Mouse (Mus musculus) midbrain, embryonic 16.5 days (tissue): ENCODE data around the gene Galnt10. TPM values are rescaled to one million over a fixed set of nuclear protein-coding genes. Genes with fewer than 3 reads are reported as not detected.
"Not testable (repeated sequence)": the region's sequence is repeated elsewhere in the genome, so short reads cannot be mapped to it uniquely, and the experiment has no call there.

Experiments
- ATAC-seq: fragments of 200-750 bp; cut with Nextera tagmentation; 2 replicates; pipeline ENCODE4 v1.8.0; 2017; ENCODE audit warnings: moderate TSS enrichment
- H3K27ac ChIP-seq: fragments of 300-500 bp; sonication (generic); 2 replicates; pipeline ENCODE4 v1.5.1; 2014; ENCODE audit warnings: mild to moderate bottlenecking, low read length, mixed read lengths
- H3K27me3 ChIP-seq: fragments of 300-500 bp; sonication (generic); 2 replicates; pipeline ENCODE4 v1.6.1; 2014; ENCODE audit warnings: low read depth, low read length, mixed read lengths; ENCODE audit not compliant: control insufficient read depth, insufficient read depth
- H3K36me3 ChIP-seq: fragments of 300-500 bp; sonication (generic); 2 replicates; pipeline ENCODE4 v1.6.1; 2014; ENCODE audit warnings: mild to moderate bottlenecking, low read length, moderate library complexity, mixed read lengths; ENCODE audit not compliant: control insufficient read depth, insufficient read depth
- H3K4me1 ChIP-seq: fragments of 300-500 bp; sonication (generic); 2 replicates; pipeline ENCODE4 v1.6.1; 2014; ENCODE audit warnings: mild to moderate bottlenecking, low read length, mixed read lengths; ENCODE audit not compliant: control insufficient read depth, insufficient read depth
- H3K4me2 ChIP-seq: fragments of 300-500 bp; sonication (generic); 2 replicates; pipeline ENCODE4 v1.6.1; 2014; ENCODE audit warnings: mild to moderate bottlenecking, low read length, mixed read lengths
- H3K4me3 ChIP-seq: fragments of 300-500 bp; sonication (generic); 2 replicates; pipeline ENCODE4 v1.5.1; 2014; ENCODE audit warnings: low read depth, mild to moderate bottlenecking, low read length, moderate library complexity, mixed read lengths
- H3K9ac ChIP-seq: fragments of 300-500 bp; sonication (generic); 2 replicates; pipeline ENCODE4 v1.6.1; 2014; ENCODE audit warnings: low read depth, low read length, mixed read lengths
- H3K9me3 ChIP-seq: fragments of 300-500 bp; sonication (generic); replicated peaks from 2 replicates; pipeline ENCODE4 v1.6.1; 2014; ENCODE audit warnings: mild to moderate bottlenecking, low read length, mixed read lengths; ENCODE audit not compliant: control insufficient read depth, poor library complexity, severe bottlenecking
- WGBS: fragments of 180-500 bp; shearing (Covaris S2); extraction: QIAGEN DNeasy Blood & Tissue Kit; methylation state at CpG from one replicate; pipeline ENCODE4 v1.1.7; 2014; 5-methylcytosine and 5-hydroxymethylcytosine counted together
- polyA plus RNA-seq: library from polyadenylated mRNA; unstranded; fragments of >200 nt; fragmentation: Nextera tagmentation; extraction: Ambion mirVana; gene quantifications from 2 replicates; pipeline ENCODE4 v1.2.1, GENCODE M21; 2015

Gene Galnt10
- polyA plus RNA-seq, 1 experiment from 2014 or later, result 14.8 TPM

DNA sequence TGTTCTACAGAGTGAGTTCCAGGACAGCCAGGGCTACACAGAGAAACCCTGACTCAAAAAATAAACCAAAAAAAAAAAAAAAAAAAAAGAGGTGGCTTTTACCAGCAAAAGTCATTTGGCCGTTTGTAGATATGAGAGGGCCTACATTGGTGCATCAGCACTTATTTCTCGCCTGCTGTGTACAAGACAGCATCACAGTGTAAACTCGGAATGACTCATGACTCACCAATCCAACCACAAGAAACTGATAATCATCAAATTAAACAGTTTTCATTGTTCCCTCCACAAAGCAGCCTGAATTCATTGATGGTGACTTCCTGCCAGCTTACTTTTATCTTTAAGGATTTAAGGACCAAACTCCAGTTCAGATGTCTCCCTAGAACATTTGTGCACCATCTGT is 159.8 kb downstream of the Galnt10 start:
- H3K27me3 ChIP-seq, result no peaks in the 10 kb centered on the region
- H3K9ac ChIP-seq, result no peak overlapping the region
- H3K36me3 ChIP-seq, result peaks cover 5% of the 10 kb centered on the region
- H3K4me1 ChIP-seq, result peaks cover 20% of the 10 kb centered on the region
- no peak overlapping the region for H3K4me3 ChIP-seq
- no peak for ATAC-seq
- no peak overlapping the region for H3K27ac ChIP-seq
- WGBS, result 80% methylated on average over 3 of the region's 3 CpGs
- no peak overlapping the region for H3K4me2 ChIP-seq
- no peaks in the 10 kb centered on the region for H3K9me3 ChIP-seq

DNA sequence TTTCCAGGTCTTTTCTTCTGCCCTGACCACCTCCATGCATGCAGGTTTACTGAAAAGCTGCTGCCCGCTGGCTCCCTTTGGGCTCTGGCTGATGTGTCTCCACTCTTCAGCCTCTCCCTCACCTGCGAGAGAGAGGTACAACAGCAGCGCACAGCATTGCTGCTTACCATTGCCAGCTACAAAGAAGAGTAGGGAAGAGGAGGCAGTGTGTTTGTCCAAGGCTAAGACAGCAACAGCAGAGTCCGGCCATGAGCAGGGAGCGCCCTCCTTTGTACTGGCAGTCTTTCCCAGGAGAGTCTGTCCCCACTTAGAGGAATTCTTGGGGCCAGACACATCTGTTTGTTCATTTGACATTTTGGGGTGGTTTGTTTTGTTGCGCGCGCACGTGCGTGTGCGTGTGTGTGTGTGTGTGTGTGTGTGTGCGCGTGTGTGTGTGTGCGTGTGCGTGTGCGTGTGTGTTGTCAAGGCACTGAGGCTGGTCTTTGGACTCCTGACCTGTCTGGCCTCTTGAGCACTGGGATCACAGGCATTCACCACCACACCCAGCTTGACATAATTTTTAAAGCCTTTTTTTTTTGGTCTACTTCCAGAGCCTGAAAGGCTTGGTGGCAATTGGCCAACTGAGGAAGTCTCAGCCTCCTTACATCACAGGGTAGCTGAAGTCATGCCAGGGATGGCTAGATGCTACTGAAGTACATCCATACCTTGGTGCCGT is 163.9 kb downstream of the Galnt10 start:
- Histone ChIP-seq H3K4me3 (no peak overlapping the region), H3K9me3 (no peaks in the 10 kb centered on the region), H3K36me3 (peaks cover 10% of the 10 kb centered on the region), H3K27me3 (no peaks in the 10 kb centered on the region), H3K4me2 (no peak overlapping the region), H3K4me1 (no peaks in the 10 kb centered on the region), H3K27ac (no peak overlapping the region), H3K9ac (no peak overlapping the region)
- 96% methylated on average over 16 of the region's 17 CpGs for WGBS
- ATAC-seq, result no peak

DNA sequence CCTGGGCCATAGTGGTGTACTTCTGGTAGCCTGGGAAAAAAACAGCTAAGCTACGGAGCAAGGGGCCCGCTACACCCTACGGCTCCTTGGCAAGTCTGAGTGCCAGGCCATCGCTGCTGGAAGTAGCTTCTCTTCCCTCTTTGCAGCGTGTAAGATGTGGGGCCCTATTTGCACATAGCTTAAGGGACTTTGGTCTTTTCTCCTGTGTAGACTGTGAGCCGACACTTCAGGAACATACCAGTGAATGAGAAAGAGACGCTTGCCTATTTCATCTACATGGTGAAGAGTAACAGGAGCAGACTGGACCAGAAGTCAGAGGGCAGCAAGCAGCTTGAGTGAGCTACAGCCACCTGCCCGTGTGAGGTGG is 164.5 kb downstream of the Galnt10 start:
- WGBS, result 94% methylated on average over 8 of the region's 8 CpGs
- peaks cover 10% of the 10 kb centered on the region for H3K36me3 ChIP-seq
- no peaks in the 10 kb centered on the region for H3K27me3 ChIP-seq
- no peak overlapping the region for H3K4me2 ChIP-seq
- no peaks in the 10 kb centered on the region for H3K4me1 ChIP-seq
- no peak for ATAC-seq
- H3K4me3 ChIP-seq, result no peak overlapping the region
- H3K9me3 ChIP-seq, result no peaks in the 10 kb centered on the region
- H3K27ac ChIP-seq, result no peak overlapping the region
- no peak overlapping the region for H3K9ac ChIP-seq

DNA sequence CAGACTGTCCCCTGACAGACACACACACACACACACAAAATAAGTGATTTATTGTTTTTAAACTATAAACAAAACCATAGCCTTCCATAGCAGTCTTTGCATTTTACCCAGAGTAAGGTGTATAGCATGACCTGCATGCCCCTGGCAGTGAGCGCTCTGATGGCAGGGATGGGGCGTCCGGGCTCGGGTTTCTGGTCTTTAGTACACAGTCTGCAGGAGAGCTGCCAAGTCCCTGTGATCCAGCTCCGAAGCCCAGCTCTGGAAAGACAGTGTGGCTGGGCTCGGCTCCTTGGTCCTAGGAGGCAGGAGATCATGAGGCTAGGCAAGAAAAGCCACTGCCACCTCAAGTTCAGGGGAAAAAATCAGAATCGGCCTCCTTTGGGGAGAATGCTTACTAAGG is 165.8 kb downstream of the Galnt10 start:
- 89% methylated on average over 7 of the region's 7 CpGs for WGBS
- no peak overlapping the region for H3K27ac ChIP-seq
- H3K4me3 ChIP-seq, result no peak overlapping the region
- H3K9ac ChIP-seq, result no peak overlapping the region
- H3K4me2 ChIP-seq, result no peak overlapping the region
- H3K36me3 ChIP-seq, result peaks cover 12% of the 10 kb centered on the region
- ATAC-seq, result no peak
- no peaks in the 10 kb centered on the region for H3K4me1 ChIP-seq
- no peaks in the 10 kb centered on the region for H3K9me3 ChIP-seq
- no peaks in the 10 kb centered on the region for H3K27me3 ChIP-seq

DNA sequence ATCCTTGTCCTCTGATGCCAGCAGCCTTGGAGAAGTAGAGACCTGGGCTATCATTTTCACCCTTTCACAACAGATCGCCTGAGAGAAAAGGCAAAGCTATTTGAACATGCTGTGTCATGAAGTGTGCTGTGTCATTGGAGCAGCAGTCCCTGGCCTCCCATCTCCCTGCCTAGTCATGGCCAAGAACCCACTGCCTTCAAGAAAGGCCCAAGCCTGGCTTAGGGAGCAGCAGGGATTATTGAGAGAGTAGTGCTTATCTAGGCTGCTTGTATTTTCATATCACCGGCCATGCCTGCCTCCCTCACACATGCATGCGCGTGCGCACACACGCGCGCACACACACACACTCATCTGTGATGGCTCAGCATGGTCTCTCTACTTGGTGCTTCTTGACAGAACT is 167.0 kb downstream of the Galnt10 start:
- ATAC-seq, result no peak
- H3K27ac ChIP-seq, result no peak overlapping the region
- H3K27me3 ChIP-seq, result no peaks in the 10 kb centered on the region
- 95% methylated on average over 8 of the region's 8 CpGs for WGBS
- no peaks in the 10 kb centered on the region for H3K9me3 ChIP-seq
- no peak overlapping the region for H3K4me2 ChIP-seq
- peaks cover 7% of the 10 kb centered on the region; the same call in 1 of the 2 replicates for H3K36me3 ChIP-seq
- H3K9ac ChIP-seq, result no peak overlapping the region
- no peak overlapping the region for H3K4me3 ChIP-seq
- no peaks in the 10 kb centered on the region for H3K4me1 ChIP-seq

DNA sequence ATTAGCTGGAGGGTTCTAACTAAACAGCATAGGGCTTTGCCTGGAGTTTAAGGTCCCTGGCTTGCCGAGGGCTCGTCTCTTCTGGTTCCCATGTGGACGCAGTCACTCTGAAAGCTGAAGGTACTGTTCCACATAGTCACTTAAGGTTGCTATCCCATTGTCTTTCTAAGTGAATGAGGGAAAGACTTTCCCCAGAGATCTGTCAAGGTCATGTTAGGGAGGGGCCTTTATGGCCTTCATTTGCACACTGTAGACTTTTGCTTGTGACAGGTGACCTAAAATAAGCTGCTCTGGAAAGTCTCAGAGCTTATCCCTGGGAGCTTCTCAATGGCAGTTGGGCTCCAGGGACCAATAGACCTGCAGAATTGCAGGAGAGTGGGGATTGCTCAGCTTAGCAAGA is 168.4 kb downstream of the Galnt10 start:
- no peak overlapping the region for H3K4me2 ChIP-seq
- H3K27ac ChIP-seq, result no peak overlapping the region
- peaks cover 7% of the 10 kb centered on the region; the same call in 1 of the 2 replicates for H3K36me3 ChIP-seq
- H3K9me3 ChIP-seq, result no peaks in the 10 kb centered on the region
- H3K27me3 ChIP-seq, result no peaks in the 10 kb centered on the region
- H3K4me3 ChIP-seq, result no peak overlapping the region
- WGBS, result 96% methylated on average over 3 of the region's 3 CpGs
- ATAC-seq, result no peak
- no peak overlapping the region for H3K9ac ChIP-seq
- no peaks in the 10 kb centered on the region for H3K4me1 ChIP-seq

DNA sequence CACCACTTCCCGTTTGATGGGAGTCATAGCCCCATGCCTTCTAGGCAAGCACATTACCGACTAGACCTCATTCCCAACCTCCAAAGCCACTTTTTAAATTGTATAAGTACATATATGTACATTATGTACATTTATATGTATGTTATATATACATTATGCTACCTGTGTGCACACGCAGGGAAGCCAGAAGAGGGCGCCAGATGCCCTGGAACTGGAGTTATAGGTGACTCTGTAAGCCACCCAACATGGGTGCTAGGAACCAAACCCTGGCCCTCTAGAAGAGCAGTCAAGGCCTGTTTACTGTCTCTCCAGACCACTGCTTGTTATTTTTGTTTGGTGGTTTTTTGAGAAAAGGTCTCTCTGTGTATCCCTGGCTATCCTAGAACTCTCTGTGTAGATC is 172.9 kb downstream of the Galnt10 start:
- no peak for ATAC-seq
- Histone ChIP-seq H3K27me3 (no peaks in the 10 kb centered on the region), H3K9ac (no peak overlapping the region), H3K4me1 (no peaks in the 10 kb centered on the region), H3K4me3 (no peak overlapping the region), H3K36me3 (0 out of 2 replicates have a peak, but pooled peaks cover 2% of the 10 kb centered on the region), H3K9me3 (no peaks in the 10 kb centered on the region), H3K27ac (no peak overlapping the region), H3K4me2 (no peak overlapping the region)
- WGBS, result 78% methylated on average over 4 of the region's 4 CpGs

DNA sequence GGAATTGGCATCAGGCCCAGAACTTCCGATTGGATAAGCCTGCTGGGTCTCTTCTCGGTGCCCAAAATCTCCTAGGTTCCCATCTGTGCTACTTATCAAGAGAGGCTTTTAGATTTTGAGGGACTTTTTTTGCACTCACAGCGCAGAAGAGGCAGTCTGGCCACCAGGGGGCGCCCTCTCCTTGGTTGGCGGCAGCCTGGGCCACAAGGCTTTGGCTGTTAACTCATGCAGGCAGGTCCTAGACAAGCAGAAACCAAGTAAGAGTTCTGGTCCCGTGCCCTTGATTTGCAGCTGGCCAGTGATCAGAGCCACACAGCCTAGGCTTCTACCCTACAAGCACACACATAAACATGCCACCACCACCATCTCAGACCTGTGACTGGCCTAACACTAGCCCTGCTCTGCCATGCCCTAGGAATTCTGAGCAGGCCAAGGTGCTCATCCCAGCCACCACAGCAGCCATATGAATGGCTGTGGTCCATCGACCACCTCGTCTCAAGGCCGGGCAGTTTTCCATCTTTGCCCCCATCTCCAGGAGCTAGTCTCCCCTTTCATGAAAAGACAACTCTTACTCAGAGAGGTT is 174.8 kb downstream of the Galnt10 start:
- H3K4me2 ChIP-seq, result no peak overlapping the region
- peaks cover 5% of the 10 kb centered on the region for H3K27me3 ChIP-seq
- no peaks in the 10 kb centered on the region for H3K9me3 ChIP-seq
- H3K4me3 ChIP-seq, result no peak overlapping the region
- 0 out of 2 replicates have a peak, but pooled peaks cover 2% of the 10 kb centered on the region for H3K36me3 ChIP-seq
- ATAC-seq, result no peak
- H3K27ac ChIP-seq, result no peak overlapping the region
- no peak overlapping the region for H3K9ac ChIP-seq
- no peaks in the 10 kb centered on the region for H3K4me1 ChIP-seq
- 29% methylated on average over 9 of the region's 9 CpGs for WGBS

DNA sequence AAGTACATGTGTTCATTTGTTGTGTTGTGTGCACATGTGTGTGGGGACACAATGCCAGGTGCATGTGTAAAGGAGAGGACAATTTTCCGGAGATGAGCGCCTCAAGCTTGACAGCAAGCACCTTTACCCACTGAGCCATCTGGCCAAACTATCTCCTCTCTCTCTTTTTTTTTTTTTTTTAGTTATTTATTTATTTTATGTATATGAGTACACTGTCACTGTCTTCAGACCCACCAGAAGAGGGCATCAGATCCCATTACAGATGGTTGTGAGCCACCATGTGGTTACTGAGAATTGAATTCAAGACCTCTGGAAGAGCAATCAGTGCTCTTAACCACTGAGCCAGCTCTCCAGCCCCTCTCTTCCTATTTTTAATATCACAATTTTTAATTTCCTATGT is 177.9 kb downstream of the Galnt10 start:
- ATAC-seq, H3K9me3 ChIP-seq, H3K4me1 ChIP-seq, H3K27ac ChIP-seq, H3K4me3 ChIP-seq, H3K36me3 ChIP-seq, H3K9ac ChIP-seq, H3K4me2 ChIP-seq: not testable (repeated sequence)
- 87% methylated on average over 2 of the region's 2 CpGs for WGBS
- peaks cover 12% of the 10 kb centered on the region for H3K27me3 ChIP-seq
